Mouse (Mus musculus): ENCODE measurements around the gene Grhl3. TPM values are rescaled to one million over a fixed set of nuclear protein-coding genes. Genes with fewer than 3 reads are reported as not detected.

Gene Grhl3
- polyA plus RNA-seq, 1 experiment from 2014 or later: 4.4 TPM

- Histone ChIP-seq H3K4me3 (ENCODE audit: low read depth, low read length) (no peak overlapping the region), H3K4me1 (replicated peaks; ENCODE audit: control insufficient read depth, insufficient read depth, low read length) (0 out of 2 replicates have a peak, but pooled peaks cover 2% of the 10 kb centered on the region), H3K27ac (ENCODE audit: low read depth, low read length) (no peak overlapping the region), H3K4me2 (replicated peaks; ENCODE audit: low read depth, low read length) (no peak overlapping the region), H3K9me3 (ENCODE audit: control insufficient read depth, low read length) (no peaks in the 10 kb centered on the region), H3K9ac (ENCODE audit: low read depth, low read length) (no peak overlapping the region), H3K36me3 (ENCODE audit: control insufficient read depth, insufficient read depth, low read length) (no peaks in the 10 kb centered on the region), H3K27me3 (ENCODE audit: control insufficient read depth, insufficient read depth, low read length) (no peaks in the 10 kb centered on the region)
- ATAC-seq (ENCODE audit: low FRiP score) (no peak), DNase-seq (ENCODE audit: low spot score) (no peak)
- 83% methylated on average over 7 of the region's 7 CpGs for WGBS
These were observed 27.4 kb downstream of the Grhl3 start for GRCm38 (mm10) chr4:135546008-135546407.

- Histone ChIP-seq H3K27me3 (ENCODE audit: control insufficient read depth, insufficient read depth, low read length) (no peaks in the 10 kb centered on the region), H3K36me3 (ENCODE audit: control insufficient read depth, insufficient read depth, low read length) (no peaks in the 10 kb centered on the region), H3K4me2 (replicated peaks; ENCODE audit: low read depth, low read length) (0 out of 2 replicates have a peak overlapping the region, but pooled peaks have one; percentile 8), H3K9me3 (ENCODE audit: control insufficient read depth, low read length) (no peaks in the 10 kb centered on the region), H3K9ac (ENCODE audit: low read depth, low read length) (no peak overlapping the region), H3K27ac (ENCODE audit: low read depth, low read length) (no peak overlapping the region), H3K4me1 (replicated peaks; ENCODE audit: control insufficient read depth, insufficient read depth, low read length) (0 out of 2 replicates have a peak, but pooled peaks cover 2% of the 10 kb centered on the region), H3K4me3 (ENCODE audit: low read depth, low read length) (no peak overlapping the region)
- DNase-seq (ENCODE audit: low spot score) (peak; percentile 39), ATAC-seq (ENCODE audit: low FRiP score) (no peak)
- 17% methylated on average over 8 of the region's 8 CpGs for WGBS
These were observed 28.3 kb downstream of the Grhl3 start for GRCm38 (mm10) chr4:135545080-135545511.

GRCm38 (mm10) chr4:135544284-135544683, 29.1 kb downstream of the Grhl3 start:
- Histone ChIP-seq H3K27me3 (ENCODE audit: control insufficient read depth, insufficient read depth, low read length) (no peaks in the 10 kb centered on the region), H3K9me3 (ENCODE audit: control insufficient read depth, low read length) (no peaks in the 10 kb centered on the region), H3K9ac (ENCODE audit: low read depth, low read length) (no peak overlapping the region), H3K4me2 (replicated peaks; ENCODE audit: low read depth, low read length) (no peak overlapping the region), H3K27ac (ENCODE audit: low read depth, low read length) (no peak overlapping the region), H3K4me1 (replicated peaks; ENCODE audit: control insufficient read depth, insufficient read depth, low read length) (0 out of 2 replicates have a peak, but pooled peaks cover 2% of the 10 kb centered on the region), H3K4me3 (ENCODE audit: low read depth, low read length) (no peak overlapping the region), H3K36me3 (ENCODE audit: control insufficient read depth, insufficient read depth, low read length) (no peaks in the 10 kb centered on the region)
- WGBS: 87% methylated on average over 2 of the region's 2 CpGs
- ATAC-seq (ENCODE audit: low FRiP score): no peak
- DNase-seq (ENCODE audit: low spot score): no peak

GRCm38 (mm10) chr4:135540057-135540456, 33.4 kb downstream of the Grhl3 start:
- WGBS: 64% methylated on average over 9 of the region's 9 CpGs
- Histone ChIP-seq H3K4me3 (ENCODE audit: low read depth, low read length) (no peak overlapping the region), H3K4me2 (replicated peaks; ENCODE audit: low read depth, low read length) (no peak overlapping the region), H3K36me3 (ENCODE audit: control insufficient read depth, insufficient read depth, low read length) (no peaks in the 10 kb centered on the region), H3K27me3 (ENCODE audit: control insufficient read depth, insufficient read depth, low read length) (no peaks in the 10 kb centered on the region), H3K9me3 (ENCODE audit: control insufficient read depth, low read length) (no peaks in the 10 kb centered on the region), H3K9ac (ENCODE audit: low read depth, low read length) (no peak overlapping the region), H3K27ac (ENCODE audit: low read depth, low read length) (no peak overlapping the region), H3K4me1 (replicated peaks; ENCODE audit: control insufficient read depth, insufficient read depth, low read length) (no peaks in the 10 kb centered on the region)
- ATAC-seq (ENCODE audit: low FRiP score) (no peak), DNase-seq (ENCODE audit: low spot score) (no peak)

GRCm38 (mm10) chr4:135539056-135539455, 34.4 kb downstream of the Grhl3 start:
- Histone ChIP-seq H3K27ac (ENCODE audit: low read depth, low read length) (no peak overlapping the region), H3K27me3 (ENCODE audit: control insufficient read depth, insufficient read depth, low read length) (no peaks in the 10 kb centered on the region), H3K9me3 (ENCODE audit: control insufficient read depth, low read length) (no peaks in the 10 kb centered on the region), H3K9ac (ENCODE audit: low read depth, low read length) (no peak overlapping the region), H3K4me2 (replicated peaks; ENCODE audit: low read depth, low read length) (no peak overlapping the region), H3K36me3 (ENCODE audit: control insufficient read depth, insufficient read depth, low read length) (no peaks in the 10 kb centered on the region), H3K4me1 (replicated peaks; ENCODE audit: control insufficient read depth, insufficient read depth, low read length) (no peaks in the 10 kb centered on the region), H3K4me3 (ENCODE audit: low read depth, low read length) (no peak overlapping the region)
- WGBS: 82% methylated on average over 12 of the region's 12 CpGs
- ATAC-seq (ENCODE audit: low FRiP score) (no peak), DNase-seq (ENCODE audit: low spot score) (no peak)

- ATAC-seq (ENCODE audit: low FRiP score) (no peak), DNase-seq (ENCODE audit: low spot score) (no peak)
- Histone ChIP-seq H3K27me3 (ENCODE audit: control insufficient read depth, insufficient read depth, low read length) (no peaks in the 10 kb centered on the region), H3K4me1 (replicated peaks; ENCODE audit: control insufficient read depth, insufficient read depth, low read length) (no peaks in the 10 kb centered on the region), H3K4me3 (ENCODE audit: low read depth, low read length) (no peak overlapping the region), H3K27ac (ENCODE audit: low read depth, low read length) (no peak overlapping the region), H3K4me2 (replicated peaks; ENCODE audit: low read depth, low read length) (no peak overlapping the region), H3K9me3 (ENCODE audit: control insufficient read depth, low read length) (no peaks in the 10 kb centered on the region), H3K9ac (ENCODE audit: low read depth, low read length) (no peak overlapping the region), H3K36me3 (ENCODE audit: control insufficient read depth, insufficient read depth, low read length) (no peaks in the 10 kb centered on the region)
- 97% methylated on average over 3 of the region's 3 CpGs for WGBS
These were observed 38.4 kb downstream of the Grhl3 start for GRCm38 (mm10) chr4:135535021-135535420.

- Histone ChIP-seq H3K27ac (ENCODE audit: low read depth, low read length) (no peak overlapping the region), H3K36me3 (ENCODE audit: control insufficient read depth, insufficient read depth, low read length) (no peaks in the 10 kb centered on the region), H3K9ac (ENCODE audit: low read depth, low read length) (no peak overlapping the region), H3K4me2 (replicated peaks; ENCODE audit: low read depth, low read length) (no peak overlapping the region), H3K9me3 (ENCODE audit: control insufficient read depth, low read length) (no peaks in the 10 kb centered on the region), H3K4me3 (ENCODE audit: low read depth, low read length) (no peak overlapping the region), H3K4me1 (replicated peaks; ENCODE audit: control insufficient read depth, insufficient read depth, low read length) (no peaks in the 10 kb centered on the region), H3K27me3 (ENCODE audit: control insufficient read depth, insufficient read depth, low read length) (no peaks in the 10 kb centered on the region)
- DNase-seq (ENCODE audit: low spot score) (no peak), ATAC-seq (ENCODE audit: low FRiP score) (no peak)
- 69% methylated on average over 6 of the region's 6 CpGs for WGBS
These were observed 40.4 kb downstream of the Grhl3 start for GRCm38 (mm10) chr4:135533001-135533400.

- no peaks in the 10 kb centered on the region for H3K4me1 ChIP-seq (replicated peaks; ENCODE audit: control insufficient read depth, insufficient read depth, low read length)
- ATAC-seq (ENCODE audit: low FRiP score) (no peak), DNase-seq (ENCODE audit: low spot score) (no peak)
- H3K4me2 ChIP-seq (replicated peaks; ENCODE audit: low read depth, low read length): no peak overlapping the region
- no peak overlapping the region for H3K4me3 ChIP-seq (ENCODE audit: low read depth, low read length)
- H3K27ac ChIP-seq (ENCODE audit: low read depth, low read length): no peak overlapping the region
- H3K9me3 ChIP-seq (ENCODE audit: control insufficient read depth, low read length): no peaks in the 10 kb centered on the region
- H3K27me3 ChIP-seq (ENCODE audit: control insufficient read depth, insufficient read depth, low read length): no peaks in the 10 kb centered on the region
- H3K36me3 ChIP-seq (ENCODE audit: control insufficient read depth, insufficient read depth, low read length): no peaks in the 10 kb centered on the region
- 46% methylated on average over 9 of the region's 9 CpGs for WGBS
- H3K9ac ChIP-seq (ENCODE audit: low read depth, low read length): no peak overlapping the region
These were observed 41.4 kb downstream of the Grhl3 start for GRCm38 (mm10) chr4:135531771-135532613.

GRCm38 (mm10) chr4:135531236-135531635, 42.2 kb downstream of the Grhl3 start:
- DNase-seq (ENCODE audit: low spot score): no peak
- Histone ChIP-seq H3K27ac (ENCODE audit: low read depth, low read length) (no peak overlapping the region), H3K36me3 (ENCODE audit: control insufficient read depth, insufficient read depth, low read length) (no peaks in the 10 kb centered on the region), H3K9me3 (ENCODE audit: control insufficient read depth, low read length) (no peaks in the 10 kb centered on the region), H3K4me3 (ENCODE audit: low read depth, low read length) (no peak overlapping the region), H3K27me3 (ENCODE audit: control insufficient read depth, insufficient read depth, low read length) (no peaks in the 10 kb centered on the region), H3K4me2 (replicated peaks; ENCODE audit: low read depth, low read length) (no peak overlapping the region), H3K4me1 (replicated peaks; ENCODE audit: control insufficient read depth, insufficient read depth, low read length) (peaks cover 2% of the 10 kb centered on the region; the same call in 1 of the 2 replicates), H3K9ac (ENCODE audit: low read depth, low read length) (no peak overlapping the region)
- ATAC-seq (ENCODE audit: low FRiP score): no peak
- 93% methylated on average over 9 of the region's 9 CpGs for WGBS

Measured in hindbrain, embryonic 11.5 days (tissue).